Mouse (Mus musculus): ENCODE data around the gene Esp38.
"Not testable (repeated sequence)": the region's sequence is repeated elsewhere in the genome, so short reads cannot be mapped to it uniquely, and the experiment has no call there.

Gene Esp38

GRCm38 (mm10) chr17:39950220-39950619 lies at the start of gene Esp38:
Gene Esp38 (plus strand): TSS chr17:39950520.
- DNase-seq, result no peak

DNA sequence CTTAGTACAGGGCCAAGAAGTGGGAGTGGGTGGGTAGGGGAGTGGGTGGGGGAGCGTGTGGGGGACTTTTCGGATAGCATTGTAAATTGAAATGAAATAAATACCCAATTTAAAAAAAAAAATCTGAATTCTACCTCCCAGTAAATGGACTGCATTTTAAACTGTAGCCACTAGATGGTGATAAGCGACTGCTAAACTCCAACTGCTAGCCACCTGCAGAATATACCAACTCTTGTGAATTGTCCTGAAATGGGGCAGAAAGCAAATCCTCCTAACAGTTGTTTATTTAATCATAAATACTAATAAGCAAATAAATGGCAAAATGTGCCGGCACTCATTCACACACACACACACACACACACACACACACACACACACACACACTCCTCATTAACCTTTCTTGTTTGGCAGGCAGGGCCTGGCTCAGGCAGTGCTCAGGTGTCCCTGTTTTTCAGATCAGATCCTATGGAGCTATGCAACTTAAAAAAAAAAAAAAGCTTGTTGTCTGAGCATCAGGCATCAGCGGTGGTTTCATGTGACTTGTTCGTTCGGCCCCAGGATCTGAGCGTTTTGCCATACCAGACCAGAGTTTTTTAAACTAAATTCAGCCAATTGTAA lies 47.3 kb upstream of the Esp38 start:
- not testable (repeated sequence) for DNase-seq
